Mouse (Mus musculus) embryonic fibroblast, embryonic 13.5 days (primary cell): ENCODE results near the gene Ring1.
A peak's percentile ranks its signal among the peaks of the same experiment; 100 is the strongest.

Experiments used
- CTCF ChIP-seq: IDR thresholded peaks from 2 replicates; pipeline ENCODE4 v1.5.1; 2011; ENCODE audit warnings: mild to moderate bottlenecking, control low read depth, low read length, moderate library complexity, borderline replicate concordance; ENCODE audit not compliant: insufficient read depth
- POLR2A ChIP-seq: IDR thresholded peaks from 2 replicates; pipeline ENCODE4 v1.6.1; 2011; ENCODE audit warnings: low read depth, mild to moderate bottlenecking, control low read depth, low read length, moderate library complexity

- TF ChIP-seq CTCF, result no peak
- TF ChIP-seq POLR2A, result peak; percentile 90
Measured at GRCm38 (mm10) chr17:34024317-34024821, at the start of gene Ring1.
